Mouse (Mus musculus) heart, postnatal 0 days (tissue): Measurements from ENCODE around the gene Chrm3.

Source experiments
- CTCF ChIP-seq: IDR thresholded peaks from 2 replicates; pipeline ENCODE4 v1.5.1; 2016; ENCODE audit warnings: antibody characterized with exemption, control low read depth, low read depth
- EP300 ChIP-seq: IDR thresholded peaks from 2 replicates; pipeline ENCODE4 v1.6.1; 2016; ENCODE audit warnings: antibody characterized with exemption, low read depth

DNA sequence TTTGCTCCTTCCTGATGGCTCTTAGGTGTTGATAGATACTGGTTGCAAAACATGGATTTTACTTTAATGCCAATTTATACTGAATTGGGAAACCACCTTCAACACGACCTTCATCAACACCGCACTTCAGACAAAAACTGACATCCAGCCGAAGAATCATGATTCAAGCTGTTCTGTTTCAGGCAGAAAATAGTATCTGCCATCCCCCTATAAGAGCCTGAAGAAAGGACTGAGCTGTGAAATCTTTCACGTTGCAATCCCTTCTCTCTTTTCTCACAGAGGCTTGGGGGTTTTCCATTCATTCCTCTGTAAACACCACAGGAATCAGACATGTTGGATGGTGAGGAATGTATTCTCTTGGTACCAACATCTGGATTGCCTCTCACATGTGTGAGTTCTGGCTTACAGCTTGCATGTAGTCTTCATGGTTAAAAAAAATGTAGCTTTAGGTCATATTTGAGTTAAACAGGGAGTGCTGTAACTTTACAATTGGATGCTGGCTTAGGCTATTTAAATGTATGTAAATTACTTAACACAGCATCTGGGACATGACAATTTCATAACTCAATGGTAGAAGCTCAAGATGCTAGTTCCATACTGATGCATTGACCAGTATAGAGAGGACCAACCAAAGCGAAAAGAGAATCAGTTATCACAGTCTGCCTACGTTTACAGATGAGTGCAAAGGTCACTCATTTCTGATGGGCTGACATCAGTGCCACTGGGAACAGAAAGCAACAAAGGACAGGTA is 161.3 kb downstream of the Chrm3 start:
- TF ChIP-seq EP300 (no peak), CTCF (no peak)
